Mouse (Mus musculus) limb, embryonic 14.5 days (tissue): ENCODE data around the gene Zfyve19. TPM values are rescaled to one million over a fixed set of nuclear protein-coding genes. Genes with fewer than 3 reads are reported as not detected.

Experiments used
- ATAC-seq: fragments of 200-750 bp; cut with Nextera tagmentation; 2 replicates; pipeline ENCODE4 v1.8.0; 2017; ENCODE audit warnings: low read depth, moderate number of reproducible peaks, moderate TSS enrichment; ENCODE audit not compliant: low FRiP score
- DNase-seq: peaks from one replicate; pipeline ENCODE4 v3.0.0-alpha.2; 2015; ENCODE audit warnings: low spot score
- H3K27ac ChIP-seq: fragments of 300-500 bp; sonication (generic); replicated peaks from 2 replicates; pipeline ENCODE4 v1.5.1; 2014; ENCODE audit warnings: low read depth, mild to moderate bottlenecking, low read length, moderate library complexity, mixed read lengths
- H3K27me3 ChIP-seq: fragments of 300-500 bp; sonication (generic); 2 replicates; pipeline ENCODE4 v1.6.1; 2014; ENCODE audit warnings: low read length, mixed read lengths; ENCODE audit not compliant: control insufficient read depth, insufficient read depth
- H3K36me3 ChIP-seq: fragments of 300-500 bp; sonication (generic); 2 replicates; pipeline ENCODE4 v1.6.1; 2014; ENCODE audit warnings: mild to moderate bottlenecking, low read length, moderate library complexity, mixed read lengths; ENCODE audit not compliant: control insufficient read depth, insufficient read depth
- H3K4me1 ChIP-seq: fragments of 300-500 bp; sonication (generic); 2 replicates; pipeline ENCODE4 v1.6.1; 2014; ENCODE audit warnings: antibody characterized with exemption, low read length, mixed read lengths; ENCODE audit not compliant: control insufficient read depth, insufficient read depth
- H3K4me2 ChIP-seq: fragments of 300-500 bp; sonication (generic); replicated peaks from 2 replicates; pipeline ENCODE4 v1.6.1; 2014; ENCODE audit warnings: low read depth, mild to moderate bottlenecking, low read length, moderate library complexity; ENCODE audit not compliant: severe bottlenecking
- H3K4me3 ChIP-seq: fragments of 300-500 bp; sonication (generic); replicated peaks from 2 replicates; pipeline ENCODE4 v1.5.1; 2014; ENCODE audit warnings: low read length
- H3K9ac ChIP-seq: fragments of 300-500 bp; sonication (generic); 2 replicates; pipeline ENCODE4 v1.6.1; 2014; ENCODE audit warnings: mild to moderate bottlenecking, low read depth, low read length, moderate library complexity; ENCODE audit not compliant: severe bottlenecking
- H3K9me3 ChIP-seq: fragments of 300-500 bp; sonication (generic); 2 replicates; pipeline ENCODE4 v1.6.1; 2016; ENCODE audit warnings: low read length; ENCODE audit not compliant: control insufficient read depth
- POLR2A ChIP-seq: fragments of 200-500 bp; IDR thresholded peaks from 2 replicates; pipeline ENCODE4 v1.8.0; 2012; ENCODE audit warnings: inconsistent platforms, mild to moderate bottlenecking, moderate library complexity, borderline replicate concordance; ENCODE audit not compliant: insufficient read depth, insufficient read length; ENCODE audit errors: extremely low read depth
- WGBS: fragments of 180-500 bp; shearing (Covaris S2); extraction: QIAGEN DNeasy Blood & Tissue Kit; methylation state at CpG from one replicate; pipeline ENCODE4 v1.1.7; 2014; 5-methylcytosine and 5-hydroxymethylcytosine counted together
- polyA plus RNA-seq, 2 experiments: library from polyadenylated mRNA; depleted of rRNA in 1 of 2; stranded (reverse) in 1 of 2; unstranded in 1 of 2; fragments of >200 nt; fragmentation: Nextera tagmentation in 1 of 2; extraction: Ambion mirVana in 1 of 2; gene quantifications; 2 replicates each; pipeline versions ENCODE4 v1.2.1 to v1.2.3; 2012 to 2014

Gene Zfyve19
- polyA plus RNA-seq (2012; rRNA removed) (88.0 and 97.9 TPM in 2 replicates), polyA plus RNA-seq (2014; fragmentation: Nextera tagmentation; extraction: Ambion mirVana) (46.3 and 52.1 TPM in 2 replicates)

DNA sequence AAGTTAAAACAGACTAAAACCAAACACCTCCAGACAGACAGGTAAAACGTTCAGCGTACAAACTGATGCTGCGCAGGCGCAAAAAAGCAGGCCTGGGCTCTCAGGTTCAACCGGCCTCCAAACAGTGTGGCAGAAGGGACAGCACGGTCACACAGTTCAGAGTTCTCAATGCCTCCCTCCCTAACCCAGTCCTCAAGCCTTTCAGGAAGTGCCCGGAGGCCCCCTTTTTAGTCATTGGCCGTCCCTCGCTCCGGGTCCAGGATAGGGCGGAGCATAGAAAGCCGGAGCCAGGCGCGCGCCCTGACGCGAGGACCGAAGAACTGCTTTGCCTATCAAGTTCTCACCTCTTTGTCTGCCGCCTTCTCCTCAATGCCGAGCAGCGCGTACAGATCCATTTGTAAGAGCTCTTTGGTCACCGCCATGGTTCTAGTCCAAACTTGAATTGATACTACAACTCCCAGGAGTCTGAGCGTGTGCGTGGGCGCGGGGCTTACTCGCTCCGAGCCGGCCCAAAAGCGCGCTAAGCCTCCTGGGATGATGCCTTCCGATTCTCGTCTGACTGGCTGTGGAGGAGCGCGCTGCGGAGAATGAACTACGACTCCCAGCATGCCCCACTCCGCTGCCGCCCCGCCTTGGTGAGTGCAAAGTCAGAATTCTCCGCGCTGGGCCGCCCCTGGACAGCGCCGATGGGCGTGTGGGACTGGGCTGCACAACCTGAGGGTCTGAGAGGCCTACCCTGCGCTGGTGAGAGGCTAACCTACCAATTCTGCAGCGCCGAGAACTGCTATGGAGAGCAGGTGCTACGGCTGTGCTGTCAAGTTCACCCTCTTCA lies at the start of gene Zfyve19, which contains the start of gene Dnajc17:
Zfyve19 (plus strand) TSS at position 274 of the 832 bp plus-strand sequence.
Dnajc17 (minus strand) TSS at position 452 of the 832 bp plus-strand sequence.
- TF ChIP-seq POLR2A, result peak; percentile 52; the same call in 1 of the 2 replicates
- Histone ChIP-seq H3K9ac (peak within 1 kb of the TSS; percentile 74), H3K36me3 (peaks cover 32% of the 10 kb centered on the region), H3K9me3 (no peaks in the 10 kb centered on the region), H3K4me2 (peak within 1 kb of the TSS; percentile 60), H3K4me1 (peaks cover 4% of the 10 kb centered on the region; the same call in 1 of the 2 replicates), H3K4me3 (peak within 1 kb of the TSS; percentile 74), H3K27me3 (no peaks in the 10 kb centered on the region), H3K27ac (peak within 1 kb of the TSS; percentile 88)
- DNase-seq (peak; percentile 98), ATAC-seq (peak; percentile 98)
- WGBS, result under 1% methylated on average over 45 of the region's 51 CpGs

DNA sequence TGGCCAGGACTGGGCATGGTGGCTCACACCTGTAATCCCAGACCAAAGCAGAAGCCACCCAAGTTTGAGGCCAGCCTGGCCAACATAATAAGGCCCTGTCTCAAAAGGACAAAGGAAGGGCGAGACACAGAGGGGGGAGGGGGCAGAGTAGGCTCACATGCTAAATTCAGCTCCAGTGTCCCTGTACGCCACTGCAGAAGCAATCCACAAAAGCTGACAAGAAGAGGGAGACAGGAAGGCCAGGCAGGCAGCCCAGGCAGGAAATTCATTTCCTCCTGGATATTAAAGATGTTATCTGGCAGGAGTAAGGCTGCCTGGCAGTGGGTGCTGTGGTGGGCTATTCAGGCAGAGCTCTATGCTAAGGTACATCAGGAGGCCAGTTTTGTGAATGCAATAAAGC lies 47.2 kb upstream of the Zfyve19 start:
- Histone ChIP-seq H3K27ac (no peak overlapping the region), H3K4me3 (no peak overlapping the region), H3K27me3 (no peaks in the 10 kb centered on the region), H3K4me1 (0 out of 2 replicates have a peak, but pooled peaks cover 3% of the 10 kb centered on the region), H3K9ac (0 out of 2 replicates have a peak overlapping the region, but pooled peaks have one; percentile 12), H3K9me3 (no peaks in the 10 kb centered on the region), H3K4me2 (no peak overlapping the region), H3K36me3 (no peaks in the 10 kb centered on the region)
- WGBS, result 57% methylated on average over 2 of the region's 2 CpGs
- ATAC-seq (no peak), DNase-seq (no peak)
- TF ChIP-seq POLR2A, result no peak

DNA sequence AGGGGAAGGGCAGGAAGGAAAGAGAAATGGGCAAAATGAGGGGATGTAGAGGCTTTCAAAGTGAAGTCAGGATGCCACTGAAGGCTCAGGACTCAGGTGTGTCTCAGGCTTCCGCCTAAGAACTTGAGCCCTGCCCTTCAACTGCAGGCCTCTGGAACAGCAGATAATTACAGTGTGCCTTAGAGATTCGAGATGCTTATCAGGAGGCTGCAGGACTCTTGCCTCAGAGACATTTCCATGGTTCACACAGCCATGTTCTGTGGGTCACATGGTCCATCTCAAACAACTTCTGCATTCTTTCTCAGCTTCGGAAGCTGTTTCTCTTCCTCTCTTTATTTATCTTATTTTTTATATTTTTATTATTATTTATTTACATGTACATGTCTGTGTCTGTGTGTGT lies 45.3 kb upstream of the Zfyve19 start:
- no peak overlapping the region for H3K9ac ChIP-seq
- H3K4me1 ChIP-seq, result peaks cover 8% of the 10 kb centered on the region
- H3K36me3 ChIP-seq, result no peaks in the 10 kb centered on the region
- 0 out of 2 replicates have a peak, but pooled peaks cover 6% of the 10 kb centered on the region for H3K27me3 ChIP-seq
- no peaks in the 10 kb centered on the region for H3K9me3 ChIP-seq
- ATAC-seq, result no peak
- DNase-seq, result no peak
- TF ChIP-seq POLR2A, result no peak
- H3K4me3 ChIP-seq, result no peak overlapping the region
- H3K4me2 ChIP-seq, result no peak overlapping the region
- WGBS, result 56% methylated on average over 3 of the region's 3 CpGs
- no peak overlapping the region for H3K27ac ChIP-seq

DNA sequence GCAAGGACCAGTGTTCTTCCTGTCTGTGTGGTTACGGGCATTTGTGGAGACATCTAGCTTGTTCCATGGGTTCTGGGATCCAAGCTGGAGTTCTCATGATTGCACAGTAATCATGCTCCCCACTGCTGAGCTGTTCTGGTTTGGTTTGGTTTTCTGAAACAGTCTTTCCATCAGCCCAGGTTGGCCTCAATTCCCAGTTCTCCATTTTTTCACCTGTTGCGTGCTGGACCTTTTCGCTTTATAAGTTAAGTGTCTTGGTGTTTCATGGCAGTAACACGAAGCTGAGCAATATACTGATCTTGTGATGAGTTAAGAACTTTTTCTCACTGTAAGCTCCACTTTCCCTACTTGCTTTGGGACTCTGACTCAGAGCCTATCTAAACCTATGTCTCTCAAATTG lies 44.4 kb upstream of the Zfyve19 start:
- Histone ChIP-seq H3K4me2 (no peak overlapping the region), H3K4me3 (no peak overlapping the region), H3K9me3 (no peaks in the 10 kb centered on the region), H3K27me3 (0 out of 2 replicates have a peak, but pooled peaks cover 6% of the 10 kb centered on the region), H3K9ac (no peak overlapping the region), H3K36me3 (no peaks in the 10 kb centered on the region), H3K27ac (no peak overlapping the region), H3K4me1 (peaks cover 8% of the 10 kb centered on the region)
- 82% methylated on average over 4 of the region's 4 CpGs for WGBS
- ATAC-seq (no peak), DNase-seq (no peak)
- no peak for TF ChIP-seq POLR2A

DNA sequence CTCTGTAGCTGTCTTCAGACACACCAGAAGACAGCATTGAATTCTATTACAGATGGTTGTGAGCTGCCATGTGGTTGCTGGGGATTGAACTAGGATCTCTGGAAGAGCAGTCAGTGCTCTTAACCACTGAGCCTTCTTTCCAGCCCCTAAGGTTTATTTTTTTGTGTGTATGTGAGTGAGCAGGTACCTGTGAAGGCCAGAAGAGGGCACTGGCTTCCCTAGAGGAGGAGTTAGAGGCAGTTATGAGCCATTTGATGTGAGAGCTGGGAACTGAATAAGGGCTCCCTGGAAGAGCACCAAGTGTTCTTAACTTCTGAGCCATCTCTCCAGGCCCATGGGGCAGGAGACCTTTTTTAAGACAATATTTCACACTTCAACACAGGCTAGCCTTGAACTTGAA lies 43.0 kb upstream of the Zfyve19 start:
- 0 out of 2 replicates have a peak, but pooled peaks cover 6% of the 10 kb centered on the region for H3K27me3 ChIP-seq
- H3K9ac ChIP-seq, result no peak overlapping the region
- no peak for DNase-seq

More for the DNA sequence above, 43.0 kb upstream of the Zfyve19 start:
- Histone ChIP-seq H3K4me1 (peaks cover 8% of the 10 kb centered on the region), H3K9me3 (no peaks in the 10 kb centered on the region), H3K36me3 (no peaks in the 10 kb centered on the region), H3K27ac (no peak overlapping the region), H3K4me3 (no peak overlapping the region), H3K4me2 (no peak overlapping the region)
- ATAC-seq, result no peak
- no peak for TF ChIP-seq POLR2A
